Mouse (Mus musculus) lung, embryonic 14.5 days (tissue): ENCODE data around the gene Fcgr2b. TPM values are rescaled to one million over a fixed set of nuclear protein-coding genes. Genes with fewer than 3 reads are reported as not detected.

Source experiments
- ATAC-seq: fragments of 200-750 bp; cut with Nextera tagmentation; 2 replicates; pipeline ENCODE4 v1.8.0; 2017; ENCODE audit warnings: mild to moderate bottlenecking, moderate TSS enrichment, moderate library complexity; ENCODE audit not compliant: insufficient read depth
- DNase-seq: peaks from one replicate; pipeline ENCODE4 v3.0.0-alpha.2; 2015
- H3K27ac ChIP-seq: fragments of 300-500 bp; sonication (generic); 2 replicates; pipeline ENCODE4 v1.5.1; 2014; ENCODE audit warnings: low read depth, mild to moderate bottlenecking, moderate library complexity
- H3K27me3 ChIP-seq: fragments of 300-500 bp; sonication (generic); 2 replicates; pipeline ENCODE4 v1.6.1; 2014; ENCODE audit warnings: low read length, control low read depth; ENCODE audit not compliant: insufficient read depth
- H3K36me3 ChIP-seq: fragments of 300-500 bp; sonication (generic); 2 replicates; pipeline ENCODE4 v1.6.1; 2014; ENCODE audit warnings: control low read depth; ENCODE audit not compliant: insufficient read depth
- H3K4me1 ChIP-seq: fragments of 300-500 bp; sonication (generic); 2 replicates; pipeline ENCODE4 v1.6.1; 2014; ENCODE audit warnings: antibody characterized with exemption, control low read depth; ENCODE audit not compliant: insufficient read depth
- H3K4me2 ChIP-seq: fragments of 300-500 bp; sonication (generic); 2 replicates; pipeline ENCODE4 v1.6.1; 2014; ENCODE audit warnings: mild to moderate bottlenecking
- H3K4me3 ChIP-seq: fragments of 300-500 bp; sonication (generic); 2 replicates; pipeline ENCODE4 v1.5.1; 2014; ENCODE audit warnings: low read depth, low read length
- H3K9ac ChIP-seq: fragments of 300-500 bp; sonication (generic); 2 replicates; pipeline ENCODE4 v1.6.1; 2014
- H3K9me3 ChIP-seq: fragments of 300-500 bp; sonication (generic); 2 replicates; pipeline ENCODE4 v1.6.1; 2016; ENCODE audit warnings: low read depth, low read length, control low read depth
- CTCF ChIP-seq: IDR thresholded peaks from 2 replicates; pipeline ENCODE4 v1.5.1; 2016; ENCODE audit warnings: antibody characterized with exemption, low read depth
- WGBS: fragments of 180-500 bp; shearing (Covaris S2); extraction: QIAGEN DNeasy Blood & Tissue Kit; methylation state at CpG from one replicate; pipeline ENCODE4 v1.1.7; 2014; 5-methylcytosine and 5-hydroxymethylcytosine counted together
- polyA plus RNA-seq: library from polyadenylated mRNA; unstranded; fragments of >200 nt; fragmentation: Nextera tagmentation; extraction: Ambion mirVana; gene quantifications from 2 replicates; pipeline ENCODE4 v1.2.1, GENCODE M21; 2014

Fcgr2b gene
- polyA plus RNA-seq, 1 experiment from 2014 or later: 2.3 TPM

- Histone ChIP-seq H3K9ac (no peak overlapping the region), H3K27me3 (no peaks in the 10 kb centered on the region), H3K4me2 (no peak overlapping the region), H3K9me3 (peaks cover 5% of the 10 kb centered on the region), H3K36me3 (no peaks in the 10 kb centered on the region), H3K4me3 (no peak overlapping the region), H3K4me1 (no peaks in the 10 kb centered on the region), H3K27ac (no peak overlapping the region)
- DNase-seq (no peak), ATAC-seq (no peak)
- no peak for TF ChIP-seq CTCF
- 80% methylated on average over 4 of the region's 4 CpGs for WGBS
Measured at GRCm38 (mm10) chr1:171006335-171006734, 30.0 kb upstream of the Fcgr2b start.

- H3K4me3 ChIP-seq: no peak overlapping the region
- no peak overlapping the region for H3K27ac ChIP-seq
- no peak overlapping the region for H3K9ac ChIP-seq
- ATAC-seq: no peak
- no peaks in the 10 kb centered on the region for H3K36me3 ChIP-seq
- no peaks in the 10 kb centered on the region for H3K27me3 ChIP-seq
- H3K9me3 ChIP-seq: peaks cover 5% of the 10 kb centered on the region
- no peak for DNase-seq
- no peak overlapping the region for H3K4me2 ChIP-seq
- no peaks in the 10 kb centered on the region for H3K4me1 ChIP-seq
- TF ChIP-seq CTCF: no peak
Measured at GRCm38 (mm10) chr1:171005586-171005985, 29.2 kb upstream of the Fcgr2b start.

GRCm38 (mm10) chr1:171005081-171005480, 28.7 kb upstream of the Fcgr2b start:
- no peak overlapping the region for H3K4me2 ChIP-seq
- H3K27me3 ChIP-seq: no peaks in the 10 kb centered on the region
- H3K9me3 ChIP-seq: peaks cover 5% of the 10 kb centered on the region
- no peak overlapping the region for H3K9ac ChIP-seq
- no peaks in the 10 kb centered on the region for H3K36me3 ChIP-seq
- ATAC-seq (no peak), DNase-seq (no peak)
- no peak overlapping the region for H3K4me3 ChIP-seq
- no peak for TF ChIP-seq CTCF
- no peaks in the 10 kb centered on the region for H3K4me1 ChIP-seq
- H3K27ac ChIP-seq: no peak overlapping the region
- WGBS: 54% methylated on average over 6 of the region's 6 CpGs

GRCm38 (mm10) chr1:170999811-171000210, 23.5 kb upstream of the Fcgr2b start:
- no peaks in the 10 kb centered on the region for H3K9me3 ChIP-seq
- H3K4me3 ChIP-seq: no peak overlapping the region
- DNase-seq (no peak), ATAC-seq (no peak)
- no peak overlapping the region for H3K27ac ChIP-seq
- no peaks in the 10 kb centered on the region for H3K36me3 ChIP-seq
- H3K4me2 ChIP-seq: no peak overlapping the region
- no peak overlapping the region for H3K9ac ChIP-seq
- no peak for TF ChIP-seq CTCF
- H3K4me1 ChIP-seq: no peaks in the 10 kb centered on the region
- H3K27me3 ChIP-seq: no peaks in the 10 kb centered on the region

- H3K9me3 ChIP-seq: no peaks in the 10 kb centered on the region
- H3K27me3 ChIP-seq: no peaks in the 10 kb centered on the region
- H3K9ac ChIP-seq: peak overlapping the region; percentile 14; the same call in 1 of the 2 replicates
- H3K27ac ChIP-seq: no peak overlapping the region
- no peaks in the 10 kb centered on the region for H3K4me1 ChIP-seq
- peak; percentile 68; the same call in 1 of the 2 replicates for ATAC-seq
- peak overlapping the region; percentile 1; the same call in 1 of the 2 replicates for H3K4me3 ChIP-seq
- TF ChIP-seq CTCF: no peak
- peak; percentile 65 for DNase-seq
- H3K36me3 ChIP-seq: no peaks in the 10 kb centered on the region
- H3K4me2 ChIP-seq: peak overlapping the region; percentile 43
- WGBS: 53% methylated on average over 21 of the region's 21 CpGs
Measured at GRCm38 (mm10) chr1:170997756-170998655, 21.7 kb upstream of the Fcgr2b start.

- Histone ChIP-seq H3K36me3 (no peaks in the 10 kb centered on the region), H3K4me3 (no peak overlapping the region), H3K27me3 (no peaks in the 10 kb centered on the region), H3K9me3 (no peaks in the 10 kb centered on the region), H3K4me2 (no peak overlapping the region), H3K9ac (no peak overlapping the region), H3K27ac (no peak overlapping the region), H3K4me1 (no peaks in the 10 kb centered on the region)
- ATAC-seq (peak; percentile 66; the same call in 1 of the 2 replicates), DNase-seq (peak; percentile 86)
- TF ChIP-seq CTCF: peak; percentile 78
- WGBS: 40% methylated on average over 3 of the region's 3 CpGs
Measured at GRCm38 (mm10) chr1:170996753-170997152, 20.4 kb upstream of the Fcgr2b start.

- H3K27ac ChIP-seq: no peak overlapping the region
- H3K4me1 ChIP-seq: no peaks in the 10 kb centered on the region
- no peak overlapping the region for H3K4me3 ChIP-seq
- 64% methylated on average over 3 of the region's 3 CpGs for WGBS
- H3K9me3 ChIP-seq: no peaks in the 10 kb centered on the region
- H3K4me2 ChIP-seq: no peak overlapping the region
- no peak overlapping the region for H3K9ac ChIP-seq
- H3K36me3 ChIP-seq: no peaks in the 10 kb centered on the region
- TF ChIP-seq CTCF: no peak
- ATAC-seq (no peak), DNase-seq (no peak)
- H3K27me3 ChIP-seq: no peaks in the 10 kb centered on the region
Measured at GRCm38 (mm10) chr1:170996034-170996433, 19.7 kb upstream of the Fcgr2b start.
